Mouse (Mus musculus) erythroid progenitor cell, adult 5-6 weeks (primary cell): ENCODE results near the gene Faf2. TPM values are rescaled to one million over a fixed set of nuclear protein-coding genes. Genes with fewer than 3 reads are reported as not detected.

Experiments
- ATAC-seq: replicated peaks from 2 replicates; pipeline ENCODE4 v1.8.0; 2016; ENCODE audit warnings: moderate number of reproducible peaks, mild to moderate bottlenecking, moderate TSS enrichment, inconsistent platforms; ENCODE audit not compliant: poor library complexity, low FRiP score, severe bottlenecking
- total RNA-seq, 2 experiments: library from RNA; stranded (forward) in 1 of 2; stranded (reverse) in 1 of 2; fragments of 150-400 nt in 1 of 2; fragments of 186-747, 209-891 nt in 1 of 2; gene quantifications; 2 replicates each; pipeline versions ENCODE4 v1.2.3 to v1.2.4; 2015 to 2017; ENCODE audit warnings: low replicate concordance in 2 of 2

Faf2 gene
- total RNA-seq, 2 experiments from 2014 or later: 30.2 to 41.9 TPM

- ATAC-seq: no peak
Observed at GRCm38 (mm10) chr13:54675895-54676590, 54.5 kb downstream of the Faf2 start.

GRCm38 (mm10) chr13:54678263-54678662 lies 56.7 kb downstream of the Faf2 start:
- ATAC-seq: no peak

DNA sequence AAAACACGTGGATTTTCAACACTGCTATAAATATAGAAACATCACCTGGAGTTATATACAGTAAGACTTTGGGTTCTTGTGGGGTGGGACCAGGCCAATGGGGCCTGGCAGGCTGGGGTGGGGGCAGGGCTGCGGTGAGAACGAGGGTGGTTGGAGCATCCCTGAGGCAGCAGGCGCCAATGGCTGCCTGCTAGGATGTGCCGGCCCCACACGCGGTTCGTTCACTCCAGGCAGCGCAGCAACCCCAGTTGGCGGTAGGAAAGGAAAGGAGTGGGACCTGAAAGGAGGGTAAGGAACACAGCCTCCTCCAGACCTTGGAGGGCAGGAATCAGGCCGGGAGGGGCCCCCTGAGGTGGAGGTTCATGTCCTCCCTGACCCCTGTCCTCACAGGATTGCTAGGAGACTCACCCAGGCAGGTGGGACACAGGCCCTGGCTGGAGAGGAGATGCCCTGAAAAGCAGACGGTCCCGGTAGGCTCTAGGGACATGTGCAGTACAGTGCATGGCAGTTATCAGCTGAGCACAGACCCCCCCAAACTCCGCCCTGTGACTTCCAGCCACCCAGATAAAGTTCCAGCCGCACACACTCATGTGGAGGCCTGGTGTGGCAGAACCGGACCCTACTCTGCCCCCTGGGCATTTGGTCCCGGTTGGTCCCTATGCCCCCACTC lies 58.7 kb downstream of the Faf2 start:
- ATAC-seq: peak; percentile 83

DNA sequence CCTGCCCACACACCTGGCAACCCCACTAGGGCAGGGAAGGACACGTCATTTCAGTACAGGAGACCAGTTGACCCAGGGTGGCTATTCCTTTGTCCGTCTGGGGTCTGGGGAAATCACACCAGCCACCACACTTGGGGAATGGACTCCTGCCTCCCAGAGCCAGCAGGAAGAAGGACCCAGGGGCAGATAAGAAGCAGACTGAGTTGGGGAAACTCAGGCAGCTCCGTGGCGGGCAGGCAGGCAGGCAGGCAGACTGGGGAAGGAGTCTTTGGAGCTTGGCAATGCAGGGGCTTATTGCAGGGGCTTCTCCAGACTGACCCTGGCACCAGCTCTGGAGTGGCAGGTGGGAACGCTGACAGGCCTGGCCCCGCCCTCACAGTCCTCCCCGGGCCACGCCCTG lies 59.7 kb downstream of the Faf2 start:
- peak; percentile 59 for ATAC-seq

DNA sequence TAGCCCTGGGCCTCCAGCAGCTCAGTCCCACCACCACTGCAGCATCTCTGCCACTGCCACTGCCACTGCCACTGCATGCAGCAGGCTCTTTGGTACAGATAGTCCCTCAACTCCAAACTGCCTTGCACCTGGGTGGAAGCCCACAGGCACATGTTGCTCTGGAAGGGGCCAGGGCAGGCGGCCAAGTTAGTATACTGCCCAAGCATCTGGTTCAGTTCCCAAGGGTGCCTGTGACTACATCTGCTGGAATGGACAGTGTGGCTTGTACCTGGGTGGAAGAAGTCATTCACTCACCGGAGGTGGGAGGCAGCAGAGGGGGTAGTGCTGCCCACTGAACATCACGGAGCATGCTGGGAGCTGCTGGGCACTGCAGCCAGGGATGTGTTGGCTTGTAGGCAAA lies 61.7 kb downstream of the Faf2 start:
- ATAC-seq: no peak

- ATAC-seq: no peak
Observed at GRCm38 (mm10) chr13:54684140-54684896, 62.7 kb downstream of the Faf2 start.

- no peak for ATAC-seq
Observed at GRCm38 (mm10) chr13:54685174-54685573, 63.6 kb downstream of the Faf2 start.

- ATAC-seq: peak; percentile 16
Observed at GRCm38 (mm10) chr13:54686139-54687053, 64.8 kb downstream of the Faf2 start.

DNA sequence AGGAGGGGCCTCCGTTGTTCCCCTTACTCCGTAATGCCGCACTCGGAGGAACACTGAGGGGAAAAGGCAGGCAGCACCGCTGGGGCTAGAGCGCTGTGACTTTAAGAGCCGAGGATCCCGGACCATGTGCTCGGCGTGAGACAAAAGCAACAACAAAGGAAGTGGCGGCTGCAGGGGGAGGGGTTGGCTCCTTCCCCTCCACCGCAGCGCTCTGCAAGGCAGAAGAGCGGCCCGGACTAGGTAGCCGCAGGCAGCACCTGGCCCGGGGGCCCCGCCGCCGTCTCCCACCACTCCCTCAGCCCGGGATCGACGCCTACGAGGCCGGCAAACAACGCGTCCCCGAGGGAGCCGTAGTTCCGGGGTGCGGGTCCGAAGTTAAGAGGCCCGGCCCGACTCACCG lies 65.5 kb downstream of the Faf2 start:
- no peak for ATAC-seq

- ATAC-seq: peak; percentile 74
Observed at GRCm38 (mm10) chr13:54687575-54688424, 66.2 kb downstream of the Faf2 start.

GRCm38 (mm10) chr13:54690151-54690740 lies 68.7 kb downstream of the Faf2 start:
- ATAC-seq: no peak

GRCm38 (mm10) chr13:54691737-54692136 lies 70.2 kb downstream of the Faf2 start:
- ATAC-seq: no peak

GRCm38 (mm10) chr13:54692711-54693557 lies 71.3 kb downstream of the Faf2 start:
- no peak for ATAC-seq

GRCm38 (mm10) chr13:54693558-54694347 lies 72.2 kb downstream of the Faf2 start, which contains the start of gene Rnf44:
Gene Rnf44 (minus strand): TSS chr13:54693907.
- ATAC-seq: peak; percentile 85

- ATAC-seq: peak; percentile 74
Observed at GRCm38 (mm10) chr13:54694348-54695060, 72.9 kb downstream of the Faf2 start.
